Mouse (Mus musculus) myocyte (in vitro differentiated cells): ENCODE results near the gene Ift140.

Experiments
- CEBPB ChIP-seq: IDR thresholded peaks from 2 replicates; pipeline ENCODE4 v1.6.1; 2011; ENCODE audit warnings: mild to moderate bottlenecking, moderate library complexity; ENCODE audit not compliant: poor library complexity, insufficient read depth, severe bottlenecking
- E2F4 ChIP-seq: IDR thresholded peaks from one replicate; pipeline ENCODE4 v1.6.1; 2011; ENCODE audit warnings: mild to moderate bottlenecking, control low read depth, moderate library complexity; ENCODE audit not compliant: insufficient read depth
- MAX ChIP-seq: IDR thresholded peaks from one replicate; pipeline ENCODE4 v1.6.1; 2011; ENCODE audit warnings: low read depth, mild to moderate bottlenecking, control low read depth
- MYOD1 ChIP-seq, 3 experiments: IDR thresholded peaks; one replicate each; pipeline ENCODE4 v1.6.1; 2011; ENCODE audit warnings: control low read depth in 2 of 3, low read depth in 2 of 3, mild to moderate bottlenecking in 2 of 3, moderate library complexity in 1 of 3; ENCODE audit not compliant: insufficient read length in 2 of 3, control insufficient read depth in 1 of 3
- MYOG ChIP-seq, 3 experiments: IDR thresholded peaks; one replicate each; pipeline ENCODE4 v1.6.1; 2011; ENCODE audit warnings: control low read depth in 2 of 3, low read depth in 2 of 3, mild to moderate bottlenecking in 2 of 3; ENCODE audit not compliant: insufficient read length in 2 of 3, control insufficient read depth in 1 of 3, insufficient read depth in 1 of 3
- POLR2A ChIP-seq: IDR thresholded peaks from one replicate; pipeline ENCODE4 v1.6.1; 2011; ENCODE audit warnings: low read depth, mild to moderate bottlenecking, control low read depth, moderate library complexity; ENCODE audit not compliant: insufficient read length
- POLR2AphosphoS2 ChIP-seq: IDR thresholded peaks from one replicate; pipeline ENCODE4 v1.6.1; 2011; ENCODE audit warnings: low read depth, control low read depth; ENCODE audit not compliant: insufficient read length
- SRF ChIP-seq: IDR thresholded peaks from one replicate; pipeline ENCODE4 v1.6.1; 2011; ENCODE audit warnings: low read depth; ENCODE audit not compliant: control insufficient read depth, insufficient read length
- TCF12 ChIP-seq: IDR thresholded peaks from one replicate; pipeline ENCODE4 v1.6.1; 2011; ENCODE audit warnings: mild to moderate bottlenecking, control low read depth; ENCODE audit not compliant: poor library complexity, insufficient read depth, severe bottlenecking
- USF1 ChIP-seq: IDR thresholded peaks from one replicate; pipeline ENCODE4 v1.6.1; 2011; ENCODE audit warnings: low read depth, mild to moderate bottlenecking, control low read depth, moderate library complexity

DNA sequence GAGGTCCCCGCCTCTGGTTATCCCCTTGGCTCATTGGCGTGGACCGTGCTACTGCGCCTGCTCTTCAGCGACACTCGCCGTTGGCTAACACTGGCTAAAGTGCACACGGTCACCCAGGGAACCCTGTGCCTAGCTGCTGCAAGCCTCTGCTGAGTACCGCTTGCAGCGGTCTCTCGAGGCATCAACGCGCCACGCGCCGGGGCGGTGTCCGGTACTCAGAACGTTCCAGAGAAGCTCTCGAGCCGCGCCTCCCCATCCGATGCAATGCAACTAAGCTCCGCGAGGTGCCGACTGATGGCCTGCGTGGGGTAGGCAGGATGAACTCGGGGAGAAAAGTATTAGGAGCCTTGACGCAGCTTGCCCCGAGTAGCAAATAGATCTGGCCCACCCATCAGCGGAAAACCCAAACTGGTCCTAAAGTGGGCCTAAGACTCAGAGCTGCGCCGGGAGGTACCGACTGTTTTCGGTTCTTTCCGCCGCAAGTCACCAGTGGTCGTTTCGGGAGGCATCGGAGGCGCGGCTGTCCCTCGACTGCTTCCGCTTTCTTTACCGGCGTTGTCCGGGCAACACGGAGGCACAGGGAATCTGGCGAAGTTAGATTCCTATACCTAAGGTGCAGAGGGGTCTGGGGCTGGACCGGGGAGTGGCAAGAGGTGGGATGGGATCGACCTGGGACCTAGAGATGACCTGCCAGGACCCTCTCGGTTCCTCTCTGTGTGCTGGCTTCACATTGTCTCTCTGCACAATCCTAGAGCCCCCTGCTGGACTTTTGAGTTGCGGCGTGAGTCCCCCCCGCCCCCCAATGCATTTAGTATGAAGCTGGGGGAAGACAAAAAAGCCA lies 627 bp downstream of the Ift140 start:
- TF ChIP-seq POLR2A (peak; percentile 90), MAX (no peak), CEBPB (no peak), POLR2AphosphoS2 (peak; percentile 86), SRF (no peak), MYOD1 (IDR thresholded peaks at IDR 0.05; ENCODE audit: control insufficient read depth in 1 of 3, insufficient read length in 2 of 3, low read depth in 2 of 3) (no peak), TCF12 (no peak), E2F4 (no peak), MYOG (IDR thresholded peaks at IDR 0.05; ENCODE audit: control insufficient read depth in 1 of 3, insufficient read depth in 1 of 3, insufficient read length in 2 of 3, low read depth in 2 of 3) (no peak), USF1 (no peak)
